Mouse (Mus musculus): ENCODE data around the gene 2310022A10Rik. TPM values are rescaled to one million over a fixed set of nuclear protein-coding genes. Genes with fewer than 3 reads are reported as not detected.
A peak's percentile ranks its signal among the peaks of the same experiment; 100 is the strongest.

The 2310022A10Rik gene
- total and polyA plus RNA-seq, 3 experiments: 7.2 to 30.7 (median 7.8) TPM

GRCm38 (mm10) chr7:27560978-27561377 is 7.9 kb downstream of the 2310022A10Rik start:
- no peak for TF ChIP-seq GABPA (IDR thresholded peaks at IDR 0.05; ENCODE audit: insufficient replicate concordance, low read depth, low read length)
- no peak for TF ChIP-seq ZMIZ1 (IDR thresholded peaks at IDR 0.05; ENCODE audit: low read depth, low read length)
- TF ChIP-seq ELF1 (IDR thresholded peaks at IDR 0.05; ENCODE audit: low read depth, low read length): no peak
- TF ChIP-seq CHD2 (IDR thresholded peaks at IDR 0.05; ENCODE audit: low read length): no peak
- TF ChIP-seq NRF1 (IDR thresholded peaks at IDR 0.05; ENCODE audit: low read depth, low read length): no peak
- no peak for TF ChIP-seq ZC3H11A (IDR thresholded peaks at IDR 0.05; ENCODE audit: low read depth, low read length)
- TF ChIP-seq KAT2A (IDR thresholded peaks at IDR 0.05; ENCODE audit: insufficient replicate concordance, low read length): no peak
- no peak for TF ChIP-seq MYC (IDR thresholded peaks at IDR 0.05; ENCODE audit: low read depth, low read length)
- TF ChIP-seq JUN (IDR thresholded peaks at IDR 0.05; ENCODE audit: insufficient read depth, low read depth, low read length): no peak
- TF ChIP-seq BHLHE40 (IDR thresholded peaks at IDR 0.05; ENCODE audit: low read depth, low read length): no peak
- no peak for TF ChIP-seq TBP (conservative IDR thresholded peaks at IDR 0.05; ENCODE audit: low read depth, low read length)
- TF ChIP-seq MAFK (IDR thresholded peaks at IDR 0.05; ENCODE audit: insufficient replicate concordance, low read length): no peak
- no peak for TF ChIP-seq CHD1 (IDR thresholded peaks at IDR 0.05; ENCODE audit: low read depth, low read length)
- no peak for TF ChIP-seq POLR2A (IDR thresholded peaks at IDR 0.05; ENCODE audit: low read depth, low read length)
- no peak for TF ChIP-seq E2F4 (IDR thresholded peaks at IDR 0.05; ENCODE audit: insufficient replicate concordance, low read depth, low read length)
- no peak for TF ChIP-seq RCOR1 (conservative IDR thresholded peaks at IDR 0.05; ENCODE audit: low read depth, low read length)
- TF ChIP-seq MAX (IDR thresholded peaks at IDR 0.05; ENCODE audit: low read length): no peak
- Histone ChIP-seq H3K27me3 (replicated peaks) (no peaks in the 10 kb centered on the region), H3K4me1 (ENCODE audit: control insufficient read depth in 1 of 2, insufficient read depth in 2 of 2) (peaks cover 0 to 15% of the 10 kb centered on the region in 2 experiments; a peak in 2 of 4 replicates), H3K36me3 (replicated peaks in 1 of 2; ENCODE audit: control insufficient read depth in 1 of 2, insufficient read depth in 1 of 2, low read length in 1 of 2) (peaks cover 57 to 76% of the 10 kb centered on the region in 2 experiments), H3K27ac (ENCODE audit: insufficient read depth, low read depth) (no peak overlapping the region), H3K4me2 (ENCODE audit: insufficient read depth, low read depth, poor library complexity, severe bottlenecking) (no peak overlapping the region), H3K4me3 (replicated peaks in 1 of 3; ENCODE audit: low read depth in 2 of 3, low read length in 2 of 3, poor library complexity in 1 of 3) (no peak overlapping the region), H3K79me2 (replicated peaks; ENCODE audit: control insufficient read depth, extremely low read depth, insufficient read depth, poor library complexity, severe bottlenecking) (peaks cover 6% of the 10 kb centered on the region), H3K9ac (ENCODE audit: insufficient read depth, low read depth) (no peak overlapping the region), H3K9me3 (replicated peaks; ENCODE audit: low read length) (no peaks in the 10 kb centered on the region)
- dilution Hi-C loops (cut with MboI; ENCODE audit: extremely low pct_ligation_motif_present, extremely low pct_unique_long_range_greater_than_20kb, low sequenced_read_pairs) (no loop called here), in situ Hi-C loops (cut with MboI; ENCODE audit: low pct_ligation_motif_present, low pct_unique_long_range_greater_than_20kb, low sequenced_read_pairs) (no loop called here)
- no peak for DNase-seq (ENCODE audit: extremely low read depth)

GRCm38 (mm10) chr7:27569580-27570224 is 16.7 kb downstream of the 2310022A10Rik start:
- H3K27ac ChIP-seq (ENCODE audit: insufficient read depth, low read depth): no peak overlapping the region
- peaks cover 0 to 13% of the 10 kb centered on the region in 2 experiments; a peak in 2 of 4 replicates for H3K4me1 ChIP-seq (ENCODE audit: control insufficient read depth in 1 of 2, insufficient read depth in 2 of 2)
- H3K79me2 ChIP-seq (replicated peaks; ENCODE audit: control insufficient read depth, extremely low read depth, insufficient read depth, poor library complexity, severe bottlenecking): no peaks in the 10 kb centered on the region
- H3K9ac ChIP-seq (ENCODE audit: insufficient read depth, low read depth): no peak overlapping the region
- H3K27me3 ChIP-seq (replicated peaks): no peaks in the 10 kb centered on the region
- in situ Hi-C loops (cut with MboI; ENCODE audit: low pct_ligation_motif_present, low pct_unique_long_range_greater_than_20kb, low sequenced_read_pairs) (no loop called here), dilution Hi-C loops (cut with MboI; ENCODE audit: extremely low pct_ligation_motif_present, extremely low pct_unique_long_range_greater_than_20kb, low sequenced_read_pairs) (no loop called here)
- peaks cover 50 to 80% of the 10 kb centered on the region in 2 experiments for H3K36me3 ChIP-seq (replicated peaks in 1 of 2; ENCODE audit: control insufficient read depth in 1 of 2, insufficient read depth in 1 of 2, low read length in 1 of 2)
- H3K4me2 ChIP-seq (ENCODE audit: insufficient read depth, low read depth, poor library complexity, severe bottlenecking): no peak overlapping the region
- peak; percentile 36 for DNase-seq (ENCODE audit: extremely low read depth)
- H3K4me3 ChIP-seq (replicated peaks in 1 of 3; ENCODE audit: low read depth in 2 of 3, low read length in 2 of 3, poor library complexity in 1 of 3): no peak overlapping the region
- no peak for TF ChIP-seq MXI1 (IDR thresholded peaks at IDR 0.05; ENCODE audit: low read depth, low read length)
- 0 out of 2 replicates have a peak, but pooled peaks have one; percentile 12 for TF ChIP-seq TCF12 (IDR thresholded peaks at IDR 0.05; ENCODE audit: low read depth, low read length)
- no peak for TF ChIP-seq ELF1 (IDR thresholded peaks at IDR 0.05; ENCODE audit: low read depth, low read length)
- TF ChIP-seq ETS1 (conservative IDR thresholded peaks at IDR 0.05; ENCODE audit: low read depth, low read length): peak; percentile 31; the same call in 1 of the 2 replicates
- TF ChIP-seq MAX (IDR thresholded peaks at IDR 0.05; ENCODE audit: low read length): no peak
- no peak for TF ChIP-seq MAFK (IDR thresholded peaks at IDR 0.05; ENCODE audit: insufficient replicate concordance, low read length)
- TF ChIP-seq MAZ (IDR thresholded peaks at IDR 0.05; ENCODE audit: low read depth, low read length): no peak
- no peaks in the 10 kb centered on the region for H3K9me3 ChIP-seq (replicated peaks; ENCODE audit: low read length)

Data from CH12.LX (cell line).